ENCODE assay signal across 18 mouse cellular contexts in the genomic region with DNA sequence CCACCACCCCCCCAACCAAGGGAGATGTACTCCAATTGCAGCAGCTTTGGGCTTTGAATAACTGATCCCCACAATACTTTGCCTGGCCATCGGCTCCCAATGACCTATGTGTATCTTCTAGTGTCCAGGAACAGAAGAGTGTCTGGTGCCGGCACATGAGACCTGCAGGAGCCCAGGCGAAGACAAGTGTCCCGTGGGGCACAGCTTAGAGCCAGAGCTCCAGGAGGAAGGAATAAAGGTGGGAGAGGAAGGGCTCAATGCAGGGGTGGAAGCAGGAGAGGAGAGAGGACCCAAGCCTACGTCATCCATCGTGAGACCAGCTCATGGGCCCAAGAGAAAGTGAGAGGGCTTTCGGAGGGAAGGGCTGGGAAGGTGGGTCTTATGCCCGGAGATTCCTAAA. TPM values are rescaled to one million over a fixed set of nuclear protein-coding genes. Genes with fewer than 3 reads are reported as not detected.
A peak's percentile ranks its signal among the peaks of the same experiment; 100 is the strongest.
DNase-seq lines count a peak whose midpoint lies in the region; ATAC-seq and TF ChIP-seq lines count a peak whose summit lies in the region.
"Had no signal": no experiment of that assay in that cellular context is flagged by ENCODE, and none has a peak within 500 bp of the region (broad histone marks: within the 10 kb centered on the region; RNA-seq: fewer than 3 reads in every experiment).

No protein-coding gene starts in this region.

- H3K27me3 ChIP-seq in erythroblast, embryonic 14.5 days (ENCODE audit: control insufficient read depth), result no peaks in the 10 kb centered on the region
- H3K27me3 ChIP-seq in limb, embryonic 12.5 days, result no peaks in the 10 kb centered on the region
- no peaks in the 10 kb centered on the region for H3K27me3 ChIP-seq in limb, embryonic 10.5 days (ENCODE audit: low read depth, poor library complexity, severe bottlenecking)
- H3K27me3 ChIP-seq in thymus, adult 2 months (ENCODE audit: control insufficient read depth, insufficient read depth, low read length), result no peaks in the 10 kb centered on the region
- H3K27me3 ChIP-seq: CH12.LX; heart, embryonic 15.5 days; stomach, embryonic 15.5 days had no signal

- H3K4me1 ChIP-seq in erythroblast, embryonic 14.5 days (ENCODE audit: control insufficient read depth), result peaks cover 30% of the 10 kb centered on the region
- peaks cover 15% of the 10 kb centered on the region for H3K4me1 ChIP-seq in limb, embryonic 12.5 days (replicated peaks)
- H3K4me1 ChIP-seq in limb, embryonic 10.5 days, result peaks cover 18% of the 10 kb centered on the region
- peaks cover 9% of the 10 kb centered on the region; the same call in 1 of the 2 replicates for H3K4me1 ChIP-seq in thymus, adult 2 months (replicated peaks; ENCODE audit: control insufficient read depth, insufficient read depth, low read length)

- H3K4me2 ChIP-seq in limb, embryonic 12.5 days, result no peak overlapping the region

- no peaks in the 10 kb centered on the region for H3K9me3 ChIP-seq in erythroblast, embryonic 14.5 days (ENCODE audit: control insufficient read depth, low read length)
- H3K9me3 ChIP-seq in limb, embryonic 12.5 days, result no peaks in the 10 kb centered on the region
- H3K9me3 ChIP-seq in limb, embryonic 10.5 days (replicated peaks), result no peaks in the 10 kb centered on the region
- H3K9me3 ChIP-seq: heart, embryonic 15.5 days; stomach, embryonic 15.5 days had no signal

- H3K9ac ChIP-seq in limb, embryonic 12.5 days (replicated peaks), result no peak overlapping the region

- no peak for TF ChIP-seq CTCF in thymus, adult 2 months (IDR thresholded peaks at IDR 0.05; ENCODE audit: borderline replicate concordance, control insufficient read depth, extremely low read depth, insufficient read depth, low read length, poor library complexity)

- TF ChIP-seq POLR2A in thymus, adult 2 months (IDR thresholded peaks at IDR 0.05; ENCODE audit: control insufficient read depth, extremely low read depth, insufficient read depth, low read length, poor library complexity), result no peak

- WGBS in limb, embryonic 12.5 days, result 95% methylated on average over 8 of the region's 8 CpGs
- WGBS in limb, embryonic 10.5 days, result 91% methylated on average over 8 of the region's 8 CpGs
- WGBS in thymus, adult 2 months, result 98% methylated on average over 8 of the region's 8 CpGs

- ATAC-seq in erythroblast, adult 5-6 weeks (replicated peaks; ENCODE audit: low FRiP score, poor library complexity, severe bottlenecking), result no peak
- ATAC-seq in limb, embryonic 12.5 days (ENCODE audit: insufficient number of reproducible peaks, insufficient read depth, low FRiP score, low TSS enrichment, low read depth), result 0 out of 2 replicates have a peak, but pooled peaks have one; percentile 2

- no peak for DNase-seq in limb, embryonic 10.5 days (ENCODE audit: low spot score)
- DNase-seq in thymus, postnatal 14 days, result peak; percentile 13
- no peak for DNase-seq in thymus, adult 2 months
- no peak for DNase-seq in B cell, adult 2 months

- H3K4me3 ChIP-seq in erythroblast, embryonic 14.5 days (replicated peaks), result peak overlapping the region; percentile 76
- H3K4me3 ChIP-seq in limb, embryonic 12.5 days (replicated peaks), result no peak overlapping the region
- no peak overlapping the region for H3K4me3 ChIP-seq in limb, embryonic 10.5 days
- H3K4me3 ChIP-seq in thymus, adult 2 months (ENCODE audit: control insufficient read depth, insufficient read depth, low read length), result no peak overlapping the region

- H3K36me3 ChIP-seq in erythroblast, embryonic 14.5 days (ENCODE audit: control insufficient read depth), result peaks cover 10% of the 10 kb centered on the region
- peaks cover 9% of the 10 kb centered on the region for H3K36me3 ChIP-seq in limb, embryonic 12.5 days
- peaks cover 23% of the 10 kb centered on the region for H3K36me3 ChIP-seq in limb, embryonic 10.5 days
- H3K36me3 ChIP-seq in thymus, adult 2 months (ENCODE audit: control insufficient read depth, insufficient read depth, low read length), result no peaks in the 10 kb centered on the region; the same call in 1 of the 2 replicates
- H3K36me3 ChIP-seq: heart, embryonic 15.5 days; stomach, embryonic 15.5 days had no signal

- H3K27ac ChIP-seq in limb, embryonic 12.5 days, result no peak overlapping the region
- H3K27ac ChIP-seq in limb, embryonic 10.5 days, result no peak overlapping the region; the same call in 1 of the 2 replicates
- H3K27ac ChIP-seq in thymus, adult 2 months (ENCODE audit: control insufficient read depth, insufficient read depth, low read length), result no peak overlapping the region
- H3K27ac ChIP-seq: heart, embryonic 15.5 days; liver, embryonic 14.5 days; stomach, embryonic 15.5 days had no signal

RNA-seq across cellular contexts. Expression of a gene that starts 0.7 kb away (rescaled TPM):
- 2.4 TPM in 2 replicates for polyA plus RNA-seq in erythroblast, embryonic 14.5 days (2012)
- 2.1 and 2.5 TPM in 2 replicates for total RNA-seq in erythroblast, adult 5-6 weeks (2015; ENCODE audit: low replicate concordance)
- 2.7 and 7.0 TPM in 2 replicates for total RNA-seq in erythroblast, adult 5-6 weeks (2017; ENCODE audit: low replicate concordance)
- 34.9 and 35.9 TPM in 2 replicates for polyA plus RNA-seq in limb, embryonic 12.5 days (2016; fragmentation: Nextera tagmentation; extraction: Ambion mirVana)
- polyA plus RNA-seq in limb, embryonic 10.5 days (2016; fragmentation: Nextera tagmentation; extraction: Ambion mirVana), result 47.0 and 56.0 TPM in 2 replicates
- 46.7 and 53.9 TPM in 2 replicates for polyA plus RNA-seq in thymus, adult 2 months (2012; rRNA removed)

RNA-seq across cellular contexts. Expression of a gene that starts 1.2 kb away (rescaled TPM):
- not detected in 2 replicates for polyA plus RNA-seq in erythroblast, embryonic 14.5 days (2012)
- total RNA-seq in erythroblast, adult 5-6 weeks (2015; ENCODE audit: low replicate concordance), result not detected in 2 replicates
- not detected in 2 replicates for total RNA-seq in erythroblast, adult 5-6 weeks (2017; ENCODE audit: low replicate concordance)
- 0.25 TPM in 1 of 2 replicates, not detected in the other for polyA plus RNA-seq in limb, embryonic 12.5 days (2016; fragmentation: Nextera tagmentation; extraction: Ambion mirVana)
- not detected in 2 replicates for polyA plus RNA-seq in limb, embryonic 10.5 days (2016; fragmentation: Nextera tagmentation; extraction: Ambion mirVana)
- polyA plus RNA-seq in thymus, adult 2 months (2012; rRNA removed), result not detected in 2 replicates
- total RNA-seq: adrenal gland, postnatal 25 days; gastrocnemius, postnatal 25 days; heart, adult 8-10 months; layer of hippocampus, postnatal 14 days; megakaryocyte, adult 5-6 weeks had no signal
- polyA plus RNA-seq: heart, embryonic 15.5 days; kidney, embryonic 16.5 days; liver, embryonic 14.5 days; spleen, adult 2 months had no signal

RNA-seq across cellular contexts. Expression of a gene that starts 7.7 kb away (rescaled TPM):
- polyA plus RNA-seq in erythroblast, embryonic 14.5 days (2012), result 0.73 and 0.78 TPM in 2 replicates
- total RNA-seq in erythroblast, adult 5-6 weeks (2015; ENCODE audit: low replicate concordance), result 2.1 TPM in 1 of 2 replicates, not detected in the other
- total RNA-seq in erythroblast, adult 5-6 weeks (2017; ENCODE audit: low replicate concordance), result 0.56 and 1.5 TPM in 2 replicates
- polyA plus RNA-seq in limb, embryonic 12.5 days (2016; fragmentation: Nextera tagmentation; extraction: Ambion mirVana), result 14.6 and 16.1 TPM in 2 replicates
- 11.8 and 12.2 TPM in 2 replicates for polyA plus RNA-seq in limb, embryonic 10.5 days (2016; fragmentation: Nextera tagmentation; extraction: Ambion mirVana)
- polyA plus RNA-seq in thymus, adult 2 months (2012; rRNA removed), result 29.7 and 30.7 TPM in 2 replicates

RNA-seq across cellular contexts. Expression of a gene that starts 7.8 kb away (rescaled TPM):
- 3.8 and 4.5 TPM in 2 replicates for polyA plus RNA-seq in erythroblast, embryonic 14.5 days (2012)
- total RNA-seq in erythroblast, adult 5-6 weeks (2015; ENCODE audit: low replicate concordance), result 7.1 and 12.5 TPM in 2 replicates
- 1.7 and 7.8 TPM in 2 replicates for total RNA-seq in erythroblast, adult 5-6 weeks (2017; ENCODE audit: low replicate concordance)
- 75.3 and 76.7 TPM in 2 replicates for polyA plus RNA-seq in limb, embryonic 12.5 days (2016; fragmentation: Nextera tagmentation; extraction: Ambion mirVana)
- 66.1 and 74.3 TPM in 2 replicates for polyA plus RNA-seq in limb, embryonic 10.5 days (2016; fragmentation: Nextera tagmentation; extraction: Ambion mirVana)
- 118 and 122 TPM in 2 replicates for polyA plus RNA-seq in thymus, adult 2 months (2012; rRNA removed)

RNA-seq across cellular contexts. Expression of a gene that starts 22.6 kb away (rescaled TPM):
- polyA plus RNA-seq in erythroblast, embryonic 14.5 days (2012), result 3.4 and 4.2 TPM in 2 replicates
- total RNA-seq in erythroblast, adult 5-6 weeks (2015; ENCODE audit: low replicate concordance), result 3.1 TPM in 2 replicates
- total RNA-seq in erythroblast, adult 5-6 weeks (2017; ENCODE audit: low replicate concordance), result 2.5 and 3.5 TPM in 2 replicates
- 0.58 and 0.59 TPM in 2 replicates for polyA plus RNA-seq in limb, embryonic 12.5 days (2016; fragmentation: Nextera tagmentation; extraction: Ambion mirVana)
- polyA plus RNA-seq in limb, embryonic 10.5 days (2016; fragmentation: Nextera tagmentation; extraction: Ambion mirVana), result 0.33 and 0.51 TPM in 2 replicates
- 408 and 419 TPM in 2 replicates for polyA plus RNA-seq in thymus, adult 2 months (2012; rRNA removed)

Comparison
In these comparisons a context has a peak if more than half of its experiments do, and no peak if none do; other contexts are left out.
1. RNA of a gene that starts 0.7 kb away (polyA plus RNA-seq): 47.0 to 56.0 TPM in limb, embryonic 10.5 days, 46.7 to 53.9 TPM in thymus, adult 2 months and 34.9 to 35.9 TPM in limb, embryonic 12.5 days; 2.4 TPM in erythroblast, embryonic 14.5 days; every median in the first group is over 10 times any median in the second.